Comparison of ENCODE assay signal across 8 mouse cellular contexts in the genomic region with DNA sequence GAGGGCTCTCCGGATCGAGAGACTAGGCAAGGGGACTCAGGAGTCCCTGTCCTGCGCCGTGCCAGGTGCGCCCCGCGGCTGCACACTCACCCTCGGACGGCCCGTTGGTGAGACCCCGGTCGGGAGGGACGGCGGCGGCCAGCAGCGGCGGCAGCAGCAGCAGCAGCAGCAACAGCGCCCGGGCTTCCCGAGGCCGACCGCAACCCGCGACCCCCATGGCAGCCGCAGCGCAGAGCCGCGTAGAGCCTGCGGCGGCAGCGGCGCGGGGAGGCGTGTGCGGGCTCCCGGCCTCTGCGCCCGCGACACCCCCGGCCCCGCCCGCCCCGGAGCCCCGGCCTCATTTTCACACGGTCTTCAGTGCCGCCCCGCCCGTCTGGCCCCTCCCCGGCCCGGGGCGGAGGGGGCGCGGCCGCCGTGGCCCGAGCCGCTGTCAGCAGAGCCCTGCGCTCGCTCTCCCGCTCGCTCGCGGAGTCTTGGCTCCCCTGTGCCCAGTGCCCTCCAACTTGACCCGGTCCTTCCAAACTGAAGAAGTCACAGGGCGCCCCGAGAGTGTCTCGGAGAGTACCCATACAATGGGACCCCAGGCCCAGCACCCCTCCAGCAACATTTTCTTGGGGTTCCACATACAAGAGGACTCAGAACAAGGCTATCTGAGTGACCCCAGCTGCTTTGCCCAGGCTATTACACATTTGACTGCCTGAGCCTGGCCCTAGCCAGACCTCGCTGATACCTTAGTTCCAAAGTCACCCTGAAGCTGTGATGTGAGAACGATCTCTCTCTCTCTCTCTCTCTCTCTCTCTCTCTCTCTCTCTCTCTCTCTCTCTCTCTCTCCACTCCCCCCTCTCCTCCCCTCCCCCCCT. TPM values are rescaled to one million over a fixed set of nuclear protein-coding genes. Genes with fewer than 3 reads are reported as not detected.
DNase-seq lines count a peak whose midpoint lies in the region; ATAC-seq and TF ChIP-seq lines count a peak whose summit lies in the region.

A gene (minus strand): TSS at position 310 of the 860 bp plus-strand sequence.

- H3K4me3 ChIP-seq in bone marrow macrophage, adult 2 months (ENCODE audit: insufficient read depth, low read length), result peak within 1 kb of the TSS; percentile 31
- peak within 1 kb of the TSS; percentile 81 for H3K4me3 ChIP-seq in heart, embryonic 12.5 days
- H3K4me3 ChIP-seq in midbrain, embryonic 11.5 days (ENCODE audit: low read depth, low read length), result peak within 1 kb of the TSS; percentile 45

- peaks cover 12% of the 10 kb centered on the region for H3K27me3 ChIP-seq in heart, embryonic 12.5 days (replicated peaks)
- peaks cover 16% of the 10 kb centered on the region for H3K27me3 ChIP-seq in midbrain, embryonic 11.5 days (ENCODE audit: control insufficient read depth, insufficient read depth, low read length)

- H3K27ac ChIP-seq in bone marrow macrophage, adult 2 months (ENCODE audit: insufficient read depth, low read depth, low read length), result no peak within 1 kb of the TSS
- no peak within 1 kb of the TSS for H3K27ac ChIP-seq in heart, embryonic 12.5 days (ENCODE audit: poor library complexity, severe bottlenecking)
- H3K27ac ChIP-seq in midbrain, embryonic 11.5 days (ENCODE audit: low read depth, low read length), result no peak within 1 kb of the TSS; the same call in 1 of the 2 replicates

- H3K4me2 ChIP-seq in heart, embryonic 12.5 days, result peak within 1 kb of the TSS; percentile 96
- peak within 1 kb of the TSS; percentile 53 for H3K4me2 ChIP-seq in midbrain, embryonic 11.5 days

- peak within 1 kb of the TSS; percentile 87 for H3K9ac ChIP-seq in heart, embryonic 12.5 days
- H3K9ac ChIP-seq in midbrain, embryonic 11.5 days (ENCODE audit: low read length), result peak within 1 kb of the TSS; percentile 54

- TF ChIP-seq CTCF in bone marrow macrophage, adult 2 months (IDR thresholded peaks at IDR 0.05; ENCODE audit: low read depth, low read length), result no peak

- DNase-seq in gastrocnemius, postnatal 10 days, result peak; percentile 43
- no peak for DNase-seq in gastrocnemius, adult 8-10 months (ENCODE audit: low spot score in 2 of 2)
- peak; percentile 3 to 36 for DNase-seq in kidney, postnatal 25 days
- DNase-seq in midbrain, embryonic 11.5 days (ENCODE audit: low spot score, missing footprints), result peak; percentile 95
- DNase-seq in B cell, adult 2 months, result no peak
- no peak for DNase-seq in left cerebral cortex, adult 11 months (ENCODE audit: low spot score)

- no peak for TF ChIP-seq POLR2A in bone marrow macrophage, adult 2 months (IDR thresholded peaks at IDR 0.05; ENCODE audit: borderline replicate concordance, low read depth, low read length)

- H3K4me1 ChIP-seq in bone marrow macrophage, adult 2 months (ENCODE audit: control insufficient read depth, insufficient read depth, low read length), result no peaks in the 10 kb centered on the region
- H3K4me1 ChIP-seq in heart, embryonic 12.5 days (replicated peaks), result peaks cover 29% of the 10 kb centered on the region
- H3K4me1 ChIP-seq in midbrain, embryonic 11.5 days (ENCODE audit: control insufficient read depth, insufficient read depth, low read length), result peaks cover 18% of the 10 kb centered on the region

- peak; percentile 85 for ATAC-seq in heart, embryonic 12.5 days (ENCODE audit: insufficient number of reproducible peaks, low FRiP score)
- peak; percentile 86 for ATAC-seq in midbrain, embryonic 11.5 days (ENCODE audit: low FRiP score)

- H3K36me3 ChIP-seq in heart, embryonic 12.5 days, result no peaks in the 10 kb centered on the region
- H3K36me3 ChIP-seq in midbrain, embryonic 11.5 days (ENCODE audit: control insufficient read depth, insufficient read depth, low read length), result no peaks in the 10 kb centered on the region

- no peaks in the 10 kb centered on the region for H3K9me3 ChIP-seq in heart, embryonic 12.5 days (replicated peaks)
- no peaks in the 10 kb centered on the region for H3K9me3 ChIP-seq in midbrain, embryonic 11.5 days (ENCODE audit: control insufficient read depth, low read length)

- WGBS in heart, embryonic 12.5 days, result 2% methylated on average over 57 of the region's 69 CpGs
- WGBS in midbrain, embryonic 11.5 days, result 1% methylated on average over 51 of the region's 69 CpGs

RNA-seq across cellular contexts. Expression of the gene that starts here (rescaled TPM):
- 10 to 100 TPM; 11.5 to 14.2 TPM for total RNA-seq in gastrocnemius, postnatal 10 days (2021)
- 1 to 10 TPM in 2 of 4 experiments, under 1 TPM in 2; 0.87 to 1.9 (median 1.3) TPM for total RNA-seq in gastrocnemius, adult 8-10 months (2022)
- polyA plus RNA-seq in bone marrow macrophage, adult 2 months (2012; ENCODE audit: insufficient read depth, insufficient read length, missing spikeins), result not detected in 2 replicates
- 9.3 and 10.1 TPM in 2 replicates for polyA plus RNA-seq in heart, embryonic 12.5 days (2016; fragmentation: Nextera tagmentation; extraction: Ambion mirVana)
- 3.6 and 4.2 TPM in 2 replicates for polyA plus RNA-seq in midbrain, embryonic 11.5 days (2014; fragmentation: Nextera tagmentation; extraction: Ambion mirVana)

Comparison
In these comparisons a context has a peak if more than half of its experiments do, and no peak if none do; other contexts are left out.
1. RNA of the gene that starts here (total RNA-seq): 11.5 to 14.2 TPM in gastrocnemius, postnatal 10 days; 0.87 to 1.9 TPM in gastrocnemius, adult 8-10 months; every median in the first group is over 4 times any median in the second.
2. DNase-seq: peak in gastrocnemius, postnatal 10 days (single experiment), kidney, postnatal 25 days (2 of 2) and midbrain, embryonic 11.5 days (single experiment); none in gastrocnemius, adult 8-10 months (0 of 2), B cell, adult 2 months (0 of 2) and left cerebral cortex, adult 11 months (single experiment).
3. H3K4me3 ChIP-seq: peak in every context shown above with its lines; median percentile 81 in heart, embryonic 12.5 days; 45 in midbrain, embryonic 11.5 days; 31 in bone marrow macrophage, adult 2 months.